Mouse (Mus musculus): ENCODE measurements around the gene Naglu.

- peak; percentile 96 for TF ChIP-seq CTCF (IDR thresholded peaks at IDR 0.05; ENCODE audit: low read depth, low read length)
- no peak for TF ChIP-seq POLR2A (IDR thresholded peaks at IDR 0.05; ENCODE audit: extremely low read depth, insufficient read depth, low read length)
Measured at GRCm38 (mm10) chr11:101066549-101067412, 3.0 kb upstream of the Naglu start.

Data from liver, adult 2 months (tissue).